Mouse (Mus musculus) gonadal fat pad, adult 2 months (tissue): ENCODE data around the gene Agap1. TPM values are rescaled to one million over a fixed set of nuclear protein-coding genes. Genes with fewer than 3 reads are reported as not detected.

Experiments used
- DNase-seq: peaks from one replicate; pipeline ENCODE4 v3.0.0-alpha.2; 2012; ENCODE audit warnings: low read depth
- polyA plus RNA-seq: library from polyadenylated mRNA; depleted of rRNA; stranded (reverse); fragments of >200 nt; gene quantifications from 2 replicates; pipeline ENCODE4 v1.2.3, GENCODE M21; 2012

Agap1 gene
- polyA plus RNA-seq, 1 experiment: 15.8 TPM

- no peak for DNase-seq
Measured at GRCm38 (mm10) chr1:89457126-89458031, 2.8 kb downstream of the Agap1 start.

- no peak for DNase-seq
Measured at GRCm38 (mm10) chr1:89461881-89462280, 7.3 kb downstream of the Agap1 start.

DNA sequence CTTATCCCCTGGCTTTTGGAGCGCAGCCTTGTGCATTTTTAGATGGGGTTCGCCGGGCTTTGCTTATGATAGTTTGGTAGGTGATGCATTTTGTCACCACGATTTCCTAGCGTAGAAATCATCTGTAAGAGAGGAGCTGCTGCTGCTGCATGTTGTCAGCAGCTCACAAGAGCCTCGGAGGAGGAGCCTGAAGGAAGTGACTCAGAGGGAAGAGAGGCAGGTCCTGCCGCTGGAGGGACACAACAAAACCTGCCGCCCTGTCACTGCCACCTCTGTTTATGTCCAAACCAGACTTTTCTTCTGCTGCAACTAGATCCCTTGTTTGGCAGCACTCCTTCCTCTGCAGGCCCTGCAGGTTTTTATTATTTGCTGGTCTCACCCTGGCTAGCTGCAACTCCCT is 8.5 kb downstream of the Agap1 start:
- DNase-seq: no peak

- DNase-seq: no peak
Measured at GRCm38 (mm10) chr1:89465417-89466002, 10.9 kb downstream of the Agap1 start.

DNA sequence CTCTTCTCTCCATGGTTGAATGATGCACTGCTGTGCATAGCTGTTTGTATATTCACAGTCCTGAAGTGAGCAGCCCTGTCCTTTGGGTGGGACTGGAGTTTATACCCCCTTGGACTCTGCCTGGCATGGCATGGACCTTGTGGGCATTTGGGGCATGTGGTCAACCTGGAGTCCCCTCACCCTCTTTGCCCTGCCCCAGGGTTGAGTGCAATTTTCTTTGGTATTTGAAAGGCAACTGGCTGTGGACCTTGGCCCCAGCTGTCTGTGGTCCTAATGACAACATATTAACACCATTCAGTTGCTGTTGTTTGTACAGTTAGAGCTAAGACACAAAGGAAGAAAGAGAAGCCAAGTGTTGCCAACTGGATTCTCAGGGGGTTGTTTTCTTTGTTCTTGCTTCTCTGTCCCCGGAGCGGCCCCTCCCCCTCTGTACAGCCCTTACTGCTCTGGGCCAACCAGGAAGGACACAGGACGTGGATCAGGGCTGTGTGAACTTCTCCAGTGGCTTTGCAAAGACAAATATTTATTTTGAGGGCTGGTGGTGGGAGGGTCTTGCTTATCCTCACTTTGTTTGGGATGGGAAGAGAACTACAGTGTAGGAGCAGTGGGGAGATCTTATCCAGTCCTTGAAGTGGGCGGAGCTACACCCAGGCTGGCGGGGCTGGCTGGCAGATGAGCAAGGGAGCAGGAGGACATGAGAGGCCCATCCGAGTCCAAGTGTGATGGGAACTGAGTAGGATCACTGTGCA is 12.9 kb downstream of the Agap1 start:
- DNase-seq: no peak

DNA sequence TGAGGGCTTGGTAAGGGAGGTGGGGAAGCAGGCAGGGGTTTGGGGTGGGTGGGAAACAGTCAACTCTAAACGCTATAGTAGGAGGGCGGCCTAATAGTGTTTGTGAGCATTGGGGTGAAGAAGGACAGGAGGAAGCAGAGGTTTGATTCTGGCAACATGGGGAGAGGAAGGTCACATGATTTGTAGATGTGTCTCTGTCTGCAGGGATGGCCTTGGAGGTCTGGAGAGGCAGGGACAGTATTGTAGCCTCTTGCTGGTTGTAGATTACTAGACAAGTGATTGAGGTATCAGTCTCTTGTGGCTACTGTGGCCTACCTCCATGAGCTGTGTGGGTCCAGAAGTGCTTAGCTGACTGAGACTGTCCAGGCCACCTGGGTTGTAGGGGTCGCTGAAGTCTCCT is 13.5 kb downstream of the Agap1 start:
- no peak for DNase-seq

- DNase-seq: no peak
Measured at GRCm38 (mm10) chr1:89471430-89471829, 16.8 kb downstream of the Agap1 start.

GRCm38 (mm10) chr1:89471891-89472290 is 17.3 kb downstream of the Agap1 start:
- DNase-seq: no peak

DNA sequence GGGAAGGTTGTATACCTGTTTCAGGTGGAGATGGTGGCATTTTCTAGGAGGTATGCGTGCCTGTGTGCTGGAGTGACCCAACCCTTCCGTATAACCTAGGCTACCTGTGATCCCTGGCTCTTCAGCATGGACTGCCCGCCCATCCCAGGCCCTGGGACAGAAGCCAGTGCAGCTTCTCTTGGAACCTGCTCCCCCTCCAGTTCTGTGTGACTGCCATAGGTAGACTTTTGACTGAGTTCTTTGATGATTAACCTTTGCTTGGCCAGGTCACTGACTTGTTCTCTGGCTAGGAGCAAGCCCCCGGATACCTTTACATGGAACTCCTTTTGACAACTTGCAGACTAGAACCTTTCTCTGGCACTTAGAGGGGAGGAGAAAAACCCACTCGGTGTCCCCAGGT is 19.3 kb downstream of the Agap1 start:
- no peak for DNase-seq

DNA sequence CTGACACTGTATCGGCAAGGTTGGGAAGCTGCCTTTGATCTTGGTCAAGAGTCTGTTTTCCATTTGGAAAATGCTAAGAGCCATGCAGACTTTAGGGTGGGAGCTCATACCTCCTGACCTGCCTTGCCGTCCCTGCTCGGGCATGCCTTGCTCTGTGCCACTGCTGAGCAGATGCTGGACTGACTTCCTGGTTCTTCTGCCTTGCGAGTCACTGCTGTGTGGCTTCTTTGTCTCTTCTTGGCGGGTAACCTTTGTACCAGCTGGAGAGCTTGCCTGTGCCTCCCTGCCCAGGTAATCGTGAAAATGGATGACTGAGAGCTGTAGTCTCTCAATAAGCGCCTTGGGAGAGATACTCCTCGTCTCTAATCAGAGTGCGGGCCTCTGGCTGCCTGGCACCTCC is 20.2 kb downstream of the Agap1 start:
- DNase-seq: no peak

- DNase-seq: no peak
Measured at GRCm38 (mm10) chr1:89477033-89477432, 22.4 kb downstream of the Agap1 start.

- no peak for DNase-seq
Measured at GRCm38 (mm10) chr1:89478571-89479460, 24.2 kb downstream of the Agap1 start.

DNA sequence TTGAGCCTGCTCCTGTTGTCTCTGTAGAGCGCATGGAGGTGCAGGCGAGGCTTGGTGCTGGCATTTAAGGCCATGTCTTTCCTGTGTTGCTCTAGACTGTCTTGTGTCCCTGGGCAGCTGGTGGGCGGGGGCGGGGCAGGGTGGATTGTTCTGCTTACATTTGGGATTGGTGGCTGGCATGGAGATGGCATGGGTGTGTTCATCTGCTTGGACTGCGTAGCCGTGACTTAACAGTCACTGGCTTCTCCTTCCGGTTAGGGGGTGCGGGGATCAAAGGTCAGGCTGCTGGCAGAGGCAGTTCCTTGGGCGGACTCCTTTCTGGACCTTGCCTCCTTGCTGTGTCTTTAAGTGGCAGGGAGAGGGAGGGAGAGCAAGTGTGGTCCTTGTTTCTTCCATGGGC is 26.5 kb downstream of the Agap1 start:
- DNase-seq: no peak

DNA sequence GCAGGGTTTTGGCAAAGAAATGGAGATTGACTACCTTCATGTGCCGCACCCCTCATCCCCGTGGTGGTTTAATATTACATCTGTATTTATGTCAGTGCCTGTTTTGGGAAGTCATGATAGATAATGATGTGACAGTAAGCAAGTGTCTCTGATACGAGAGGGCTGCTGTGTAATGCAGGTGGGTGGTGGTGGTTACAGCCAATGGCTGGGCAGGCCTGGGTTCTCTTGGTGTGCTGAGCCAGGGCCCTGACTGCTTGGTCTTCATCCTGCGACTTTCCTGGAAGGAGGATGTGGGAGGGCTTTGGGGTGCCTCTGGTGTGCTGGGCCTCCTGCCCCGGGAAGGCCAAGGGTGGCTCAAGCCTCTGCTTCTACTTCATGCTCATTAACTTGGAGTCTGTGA is 28.2 kb downstream of the Agap1 start:
- no peak for DNase-seq

GRCm38 (mm10) chr1:89486891-89487290 is 32.3 kb downstream of the Agap1 start:
- no peak for DNase-seq

DNA sequence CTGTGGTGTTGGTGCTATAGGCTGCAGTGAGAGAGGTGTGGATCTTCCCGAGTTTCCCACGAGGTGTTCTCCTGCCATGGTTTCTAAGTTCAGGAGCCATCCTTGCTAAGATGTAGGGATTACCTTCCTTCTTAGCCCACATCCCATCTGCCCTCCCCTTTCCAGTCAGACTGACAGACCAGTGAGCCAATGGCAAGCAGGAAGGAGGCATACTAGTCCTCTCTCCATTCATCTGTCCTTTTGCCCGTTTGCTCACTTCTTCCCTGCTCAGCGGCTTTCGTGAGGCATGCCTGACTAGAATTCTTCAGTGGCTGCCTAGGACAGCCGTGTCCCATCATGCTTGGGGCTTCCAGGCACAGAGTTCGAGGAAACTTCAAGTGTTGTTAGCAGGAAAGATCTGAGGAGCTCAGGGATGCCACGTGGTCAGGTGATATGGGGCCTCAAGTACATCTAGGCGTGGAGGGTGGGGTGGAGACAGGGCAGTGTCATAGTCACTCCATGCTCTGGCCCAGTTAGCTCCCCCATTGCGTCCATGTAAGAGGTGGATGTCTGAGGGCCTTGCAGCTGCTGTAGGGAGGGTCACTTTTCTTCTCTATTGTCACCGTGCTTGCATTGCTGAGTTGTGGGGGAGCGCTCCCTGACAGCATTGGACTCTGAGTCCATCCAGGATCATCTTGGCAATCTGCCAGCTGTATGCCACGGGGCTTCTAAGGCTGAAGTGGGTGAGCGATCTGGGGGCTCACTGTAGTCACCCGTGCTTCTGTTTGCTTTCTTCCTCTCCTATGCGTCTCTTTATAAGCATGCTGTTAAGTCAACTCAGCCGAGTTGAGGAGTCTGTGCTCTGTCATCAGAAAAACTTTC is 34.7 kb downstream of the Agap1 start:
- DNase-seq: no peak

DNA sequence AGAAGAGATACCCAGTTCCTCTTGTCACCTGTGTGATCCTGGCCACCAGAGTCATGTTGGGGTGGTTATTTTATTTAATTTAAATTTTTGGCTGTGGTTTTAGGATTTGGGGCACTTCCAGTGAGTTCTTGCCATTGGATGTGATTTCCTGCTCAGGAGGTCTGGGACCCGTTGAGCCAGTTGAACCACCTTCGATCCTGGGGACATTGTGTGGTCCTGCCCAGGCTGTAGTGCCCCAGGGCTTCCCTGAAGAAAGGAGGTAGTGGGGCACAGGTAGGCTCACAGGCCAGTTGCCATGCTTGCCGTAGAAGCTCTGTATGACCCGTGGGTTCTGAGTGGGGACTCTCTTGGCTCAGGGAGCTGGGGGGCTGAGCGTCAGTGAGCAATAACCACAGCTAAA is 38.6 kb downstream of the Agap1 start:
- DNase-seq: no peak

- DNase-seq: no peak
Measured at GRCm38 (mm10) chr1:89494816-89495215, 40.2 kb downstream of the Agap1 start.

DNA sequence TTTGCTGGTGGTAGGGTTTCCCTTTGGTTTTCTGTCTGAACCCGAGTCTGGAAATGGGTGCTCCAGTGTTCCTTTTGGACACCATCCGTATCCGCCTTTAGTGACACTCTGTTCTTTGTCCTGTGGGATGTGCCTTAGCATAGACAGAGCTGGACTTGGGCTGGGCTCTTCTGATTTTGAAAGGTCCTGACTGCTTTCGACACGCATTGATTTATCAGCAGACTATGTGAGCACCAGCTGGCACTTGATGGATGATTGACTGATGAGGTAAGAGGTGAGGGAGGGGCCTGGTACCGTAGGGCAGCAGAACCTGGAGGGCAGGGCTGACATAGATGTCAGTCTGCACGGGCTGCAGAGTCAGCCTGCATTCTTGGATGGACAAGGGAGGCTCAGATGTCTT is 41.6 kb downstream of the Agap1 start:
- no peak for DNase-seq

- no peak for DNase-seq
Measured at GRCm38 (mm10) chr1:89500925-89501324, 46.3 kb downstream of the Agap1 start.

GRCm38 (mm10) chr1:89501346-89501745 is 46.7 kb downstream of the Agap1 start:
- DNase-seq: no peak
